Mouse (Mus musculus) ES-E14 (cell line): ENCODE measurements around the gene Egfr. TPM values are rescaled to one million over a fixed set of nuclear protein-coding genes. Genes with fewer than 3 reads are reported as not detected.

Experiments used
- DNase-seq: peaks from one replicate; pipeline ENCODE4 v3.0.0-alpha.2; 2013; ENCODE audit warnings: low read depth, low spot score
- H3K27ac ChIP-seq: 2 replicates; pipeline ENCODE4 v1.5.1; 2012; ENCODE audit warnings: low read depth, mild to moderate bottlenecking, low read length, moderate library complexity, mixed read lengths; ENCODE audit not compliant: poor library complexity, insufficient read depth, severe bottlenecking
- H3K36me3 ChIP-seq: 2 replicates; pipeline ENCODE4 v1.6.1; 2012; ENCODE audit warnings: mild to moderate bottlenecking, low read length, moderate library complexity, mixed read lengths; ENCODE audit not compliant: control insufficient read depth, poor library complexity, insufficient read depth, severe bottlenecking
- H3K4me1 ChIP-seq, 2 experiments: fragments of 150-350 bp in 1 of 2; sonication (generic) in 1 of 2; 2 replicates each; pipeline ENCODE4 v1.6.1; 2012; ENCODE audit warnings: low read length in 2 of 2, mild to moderate bottlenecking in 1 of 2, mixed read lengths in 1 of 2; ENCODE audit not compliant: control insufficient read depth in 2 of 2, insufficient read depth in 2 of 2, poor library complexity in 1 of 2
- H3K4me3 ChIP-seq, 2 experiments: fragments of 150-350 bp in 1 of 2; sonication (generic) in 1 of 2; 2 replicates each; pipeline ENCODE4 v1.5.1; 2012; ENCODE audit warnings: low read length in 2 of 2, low read depth in 1 of 2, mild to moderate bottlenecking in 1 of 2, mixed read lengths in 1 of 2; ENCODE audit not compliant: insufficient read depth in 1 of 2, poor library complexity in 1 of 2, severe bottlenecking in 1 of 2
- H3K9ac ChIP-seq: 2 replicates; pipeline ENCODE4 v1.6.1; 2012; ENCODE audit warnings: low read depth, mild to moderate bottlenecking, low read length, mixed read lengths; ENCODE audit not compliant: poor library complexity, insufficient read depth, severe bottlenecking
- H3K9me3 ChIP-seq: fragments of 150-350 bp; sonication (generic); 2 replicates; pipeline ENCODE4 v1.6.1; 2012; ENCODE audit warnings: low read depth, mild to moderate bottlenecking, low read length; ENCODE audit not compliant: control insufficient read depth, insufficient read depth
- CHD2 ChIP-seq: IDR thresholded peaks from 2 replicates; pipeline ENCODE4 v1.6.1; 2014; ENCODE audit warnings: mild to moderate bottlenecking, low read depth, low read length, inconsistent platforms
- HCFC1 ChIP-seq: IDR thresholded peaks from 2 replicates; pipeline ENCODE4 v1.6.1; 2012; ENCODE audit warnings: low read length, inconsistent platforms, borderline replicate concordance; ENCODE audit not compliant: insufficient read depth
- MAFK ChIP-seq: IDR thresholded peaks from 2 replicates; pipeline ENCODE4 v1.6.1; 2014; ENCODE audit warnings: mild to moderate bottlenecking, low read depth, low read length, inconsistent platforms; ENCODE audit not compliant: insufficient read depth
- ZC3H11A ChIP-seq: IDR thresholded peaks from 2 replicates; pipeline ENCODE4 v1.6.1; 2012; ENCODE audit warnings: low read depth, mild to moderate bottlenecking, inconsistent platforms, low read length, borderline replicate concordance
- ZNF384 ChIP-seq: IDR thresholded peaks from 2 replicates; pipeline ENCODE4 v1.6.1; 2012; ENCODE audit warnings: low read depth, low read length, inconsistent platforms
- in situ Hi-C, 2 experiments: fragments of 600-800 bp; cut with MboI; formaldehyde crosslinking; loops; one replicate each; pipeline ENCODE4 v1.15.1; 2025; ENCODE audit warnings: low sequenced_read_pairs in 2 of 2, inconsistent platforms in 1 of 2; ENCODE audit not compliant: unreplicated experiment in 2 of 2
- total RNA-seq: library from RNA; depleted of rRNA; stranded (reverse); fragments of 300-350 nt; gene quantifications from 2 replicates; pipeline ENCODE4 v1.2.3, GENCODE M21; 2012; rRNA removed

Gene Egfr
- total RNA-seq, 1 experiment, result 22.2 TPM

- Histone ChIP-seq H3K27ac (no peak overlapping the region), H3K4me1 (no peaks in the 10 kb centered on the region), H3K9me3 (no peaks in the 10 kb centered on the region), H3K9ac (no peak overlapping the region), H3K36me3 (no peaks in the 10 kb centered on the region), H3K4me3 (no peak overlapping the region)
- in situ Hi-C loops, result no loop called here
- no peak for DNase-seq
- TF ChIP-seq CHD2, result no peak
- no peak for TF ChIP-seq MAFK
- TF ChIP-seq ZC3H11A, result no peak
- no peak for TF ChIP-seq ZNF384
- TF ChIP-seq HCFC1, result no peak
Observed at GRCm38 (mm10) chr11:16957030-16957429, 205.0 kb downstream of the Egfr start.

DNA sequence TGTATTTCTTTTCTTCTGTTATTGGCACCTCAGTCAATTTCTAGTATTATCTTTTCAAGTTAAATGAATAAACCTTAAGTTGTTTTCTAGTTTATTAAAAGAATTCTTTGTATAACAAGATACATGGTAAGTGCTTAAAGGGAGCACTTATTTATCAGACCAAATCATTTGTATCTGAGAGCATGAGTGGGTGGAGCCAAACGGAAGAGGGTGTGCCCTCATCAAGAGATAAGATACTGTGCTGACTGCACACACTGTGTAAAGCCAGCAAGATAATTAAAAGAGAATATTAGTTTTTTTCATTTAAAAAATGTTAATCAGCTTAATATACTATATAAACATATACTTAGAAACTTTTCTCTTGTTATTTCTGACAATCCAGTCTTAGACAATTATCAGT, 206.5 kb downstream of the Egfr start:
- no peak for DNase-seq
- in situ Hi-C loops, result no loop called here
- Histone ChIP-seq H3K4me3 (no peak overlapping the region), H3K9me3 (no peaks in the 10 kb centered on the region), H3K27ac (no peak overlapping the region), H3K4me1 (no peaks in the 10 kb centered on the region), H3K9ac (no peak overlapping the region), H3K36me3 (no peaks in the 10 kb centered on the region)
- TF ChIP-seq ZNF384, result no peak
- TF ChIP-seq MAFK, result no peak
- TF ChIP-seq CHD2, result no peak
- TF ChIP-seq HCFC1, result no peak
- no peak for TF ChIP-seq ZC3H11A

Other genes starting within 250 kb of the Egfr start
- gene Sec61g, start 243.7 kb upstream of the Egfr start, total RNA-seq, result 71.0 and 77.6 TPM in 2 replicates
- gene Fbxo48, start 199.2 kb downstream of the Egfr start, total RNA-seq, result 2.7 and 2.9 TPM in 2 replicates